Mouse (Mus musculus): ENCODE results near the gene Dbndd1. TPM values are rescaled to one million over a fixed set of nuclear protein-coding genes. Genes with fewer than 3 reads are reported as not detected.
"Not testable (repeated sequence)": the region's sequence is repeated elsewhere in the genome, so short reads cannot be mapped to it uniquely, and the experiment has no call there.

The Dbndd1 gene
- total RNA-seq (2021), result 10 to 100 TPM in 1 of 2 experiments, 1 to 10 TPM in 1; 9.9 to 13.8 TPM
- long read RNA-seq, experiment 1, transcript Dbndd1-201 (4 exons, 1,677 nt), result major isoform, 14 of 18 reads
- long read RNA-seq, experiment 1, partial matches to known transcripts, result 0 of 18 reads
- long read RNA-seq, experiment 1, other reads (novel, unspliced or antisense), result 4 of 18 reads
- long read RNA-seq, experiment 2, transcript Dbndd1-201 (4 exons, 1,677 nt), result major isoform, 17 of 19 reads
- long read RNA-seq, experiment 2, partial matches to known transcripts, result 0 of 19 reads
- long read RNA-seq, experiment 2, other reads (novel, unspliced or antisense), result 1 of 19 reads

DNA sequence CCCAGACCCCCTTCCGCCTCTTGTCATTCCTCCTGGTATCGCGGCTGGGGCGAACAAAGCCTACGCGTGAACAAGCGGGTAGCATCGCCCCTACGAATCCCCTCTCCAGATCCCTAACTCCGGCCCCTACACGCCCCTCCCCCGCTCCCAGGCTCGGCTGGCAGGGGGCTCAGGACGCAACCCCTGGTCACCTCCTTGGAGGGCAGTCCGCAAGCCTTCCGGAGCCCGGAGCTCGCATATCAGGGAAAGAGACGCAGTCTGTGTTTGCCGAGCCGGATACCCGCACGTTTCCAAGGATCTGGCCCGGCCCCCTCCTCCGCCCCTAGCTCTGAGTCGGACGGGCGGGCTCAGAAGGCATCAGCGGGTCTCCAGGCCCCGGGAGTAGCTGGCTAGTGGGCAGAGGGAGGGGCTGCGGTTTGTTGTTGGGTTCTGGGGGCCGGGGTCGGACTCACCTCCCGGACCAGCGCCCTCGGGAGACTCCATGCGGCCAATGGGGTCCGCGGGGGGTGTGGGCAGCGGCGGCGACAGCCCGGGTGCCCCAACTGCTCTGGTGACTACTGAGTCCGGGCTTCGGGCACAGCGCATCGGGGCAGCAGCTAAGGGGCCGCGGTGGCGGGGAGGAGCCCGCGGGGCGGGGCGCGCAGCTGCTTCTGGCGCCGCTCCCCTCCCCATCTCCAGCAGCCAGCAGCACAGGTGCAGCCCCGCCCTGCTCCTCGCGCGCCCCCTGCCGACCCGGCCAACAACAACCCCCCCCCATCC is at the start of gene Dbndd1:
Gene Dbndd1 (minus strand): TSS at position 683 of the 759 bp plus-strand sequence.
- DNase-seq (ENCODE audit: low spot score in 2 of 2), result peak; percentile 40 to 52

DNA sequence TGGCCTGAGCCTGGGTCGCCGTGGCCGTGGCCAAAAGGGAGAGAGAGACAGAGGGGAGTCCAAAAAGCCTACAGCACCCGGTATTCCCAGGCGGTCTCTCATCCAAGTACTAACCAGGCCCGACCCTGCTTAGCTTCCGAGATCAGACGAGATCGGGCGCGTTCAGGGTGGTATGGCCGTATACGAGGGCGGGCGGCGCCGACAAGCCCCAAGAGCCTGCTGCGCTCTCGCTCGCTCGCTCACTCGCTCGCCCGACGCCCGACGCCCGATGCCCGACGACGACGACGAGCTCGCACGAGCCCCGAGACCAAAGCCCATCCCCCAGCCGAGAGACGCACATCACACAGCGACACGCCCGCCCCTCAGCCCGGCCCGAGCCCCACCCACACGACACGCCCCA is 49.0 kb upstream of the Dbndd1 start:
- not testable (repeated sequence) for DNase-seq (ENCODE audit: low spot score in 2 of 2)

DNA sequence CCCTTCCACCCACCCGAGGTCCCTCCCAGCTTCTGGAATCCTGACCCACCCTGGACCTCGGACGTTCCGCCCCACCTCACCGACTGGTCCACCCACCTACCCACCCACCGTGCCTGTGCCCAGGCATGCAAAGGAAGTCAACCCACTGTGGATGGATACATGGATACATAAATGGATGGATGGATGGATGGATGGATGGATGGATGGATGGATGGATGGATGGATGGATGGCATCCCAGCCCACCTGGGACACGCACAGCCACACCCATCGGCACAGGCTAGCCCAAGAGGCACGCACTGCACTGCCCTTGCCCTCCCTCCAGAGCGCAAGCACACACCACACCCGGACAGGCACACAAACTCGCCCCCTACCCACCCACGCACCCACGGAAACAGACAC is 22.4 kb upstream of the Dbndd1 start:
- not testable (repeated sequence) for DNase-seq (ENCODE audit: low spot score in 2 of 2)

DNA sequence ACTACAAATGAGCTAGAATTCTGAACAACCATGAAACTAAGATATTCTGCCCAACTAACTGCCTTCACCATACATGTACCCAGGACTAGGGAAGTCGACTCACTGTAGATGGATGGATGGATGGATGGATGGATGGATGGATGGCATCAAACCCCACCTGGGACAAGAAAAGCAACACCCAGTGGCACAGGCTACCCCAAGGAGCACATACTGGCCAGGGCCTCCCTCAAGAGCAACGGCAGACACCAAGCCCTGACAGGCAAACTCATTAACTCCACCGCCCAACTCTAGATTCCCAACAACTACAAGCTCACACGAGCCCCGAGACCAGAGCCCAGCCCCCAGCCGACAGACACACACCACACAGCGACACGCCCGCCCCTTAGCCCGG is 21.7 kb upstream of the Dbndd1 start:
- no peak for DNase-seq (ENCODE audit: low spot score in 2 of 2)

DNA sequence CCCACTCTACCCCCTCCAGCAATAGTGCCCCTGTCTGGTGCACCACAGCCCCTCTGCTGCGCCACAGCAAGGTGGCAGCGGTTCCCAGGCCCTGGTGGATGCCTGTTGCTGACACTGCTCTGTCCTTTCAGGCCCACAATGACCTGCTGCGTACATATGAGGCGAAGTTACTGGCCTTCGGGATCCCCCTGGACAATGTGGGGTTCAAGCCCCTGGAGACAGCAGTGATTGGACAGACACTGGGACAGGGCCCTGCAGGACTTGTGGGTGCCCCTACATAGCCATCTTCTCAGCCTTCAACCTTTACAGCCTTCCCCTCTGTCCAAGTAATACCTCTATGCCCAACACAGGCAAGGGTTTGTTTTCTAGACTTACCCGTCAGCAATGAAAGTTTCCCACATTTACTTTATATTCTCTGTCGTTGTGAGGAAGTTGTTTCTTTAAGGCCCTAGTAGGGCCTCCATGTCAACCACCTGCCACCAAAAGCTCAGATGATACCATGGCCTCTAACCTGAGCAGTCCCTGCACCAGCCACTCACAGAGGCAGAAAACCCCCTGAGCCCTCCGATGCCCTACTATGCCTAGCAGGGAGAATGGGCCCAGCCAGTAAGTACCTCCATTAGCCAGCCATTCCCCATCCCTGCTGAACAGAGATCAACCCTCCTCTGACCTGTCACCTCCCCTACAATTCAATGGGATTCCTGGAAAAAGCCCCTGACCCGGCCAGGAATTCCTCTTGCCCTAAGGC is 21.2 kb upstream of the Dbndd1 start:
- DNase-seq (ENCODE audit: low spot score in 2 of 2), result no peak

DNA sequence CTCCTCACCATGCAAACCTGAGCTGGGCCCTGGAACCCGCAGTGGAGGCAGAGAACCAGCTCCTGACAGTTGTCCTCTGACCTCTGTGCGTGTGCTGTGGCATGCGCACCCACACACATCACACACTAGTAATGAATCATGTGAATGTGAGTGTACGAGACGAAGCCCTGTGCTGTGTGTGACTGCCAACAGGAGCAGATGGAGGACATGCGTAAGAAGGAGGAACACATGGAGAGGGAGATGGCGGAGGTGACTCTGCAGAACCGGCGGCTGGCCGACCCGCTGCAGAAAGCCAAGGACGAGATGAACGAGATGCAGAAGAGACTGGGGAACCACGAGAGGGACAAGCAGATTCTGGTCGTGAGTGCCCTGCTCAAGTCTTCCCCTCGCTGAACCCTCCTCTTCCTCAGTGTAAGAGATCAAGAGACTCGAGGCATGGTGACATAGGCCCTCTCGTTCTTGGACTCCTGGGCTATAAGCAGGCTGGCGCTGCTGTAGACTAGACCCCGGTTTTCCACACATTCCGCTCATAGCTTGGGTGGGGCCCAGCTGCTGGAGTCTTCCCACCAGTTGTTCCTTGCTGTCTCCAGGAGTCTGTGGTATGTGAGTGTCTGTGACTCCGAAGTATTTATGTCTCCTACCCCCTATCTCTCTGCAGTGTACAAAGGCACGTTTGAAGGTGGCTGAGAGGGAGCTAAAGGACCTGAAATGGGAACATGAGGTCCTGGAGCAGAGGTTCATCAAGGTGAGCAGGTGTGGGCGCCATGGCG is 12.6 kb upstream of the Dbndd1 start:
- peak; percentile 23 to 44 for DNase-seq (ENCODE audit: low spot score in 2 of 2)

DNA sequence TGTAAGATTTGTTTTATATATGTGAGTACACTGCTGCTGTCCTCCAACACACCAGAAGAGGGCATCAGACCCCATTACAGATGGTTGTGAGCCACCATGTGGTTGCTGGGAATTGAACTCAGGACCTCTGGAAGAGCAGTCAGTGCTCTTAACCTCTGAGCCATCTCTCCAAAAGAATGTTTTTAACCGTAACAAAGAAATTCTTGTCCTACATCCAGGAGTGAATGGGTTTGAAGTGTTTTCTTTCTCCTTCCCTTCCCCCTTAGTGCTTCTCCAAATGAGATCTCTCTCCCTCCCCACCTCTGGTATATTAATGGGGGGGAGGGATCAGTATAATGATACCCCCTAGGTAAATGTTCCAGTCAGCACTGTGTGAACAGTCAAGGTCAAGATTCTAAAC is 4.8 kb upstream of the Dbndd1 start:
- not testable (repeated sequence) for DNase-seq (ENCODE audit: low spot score in 2 of 2)

DNA sequence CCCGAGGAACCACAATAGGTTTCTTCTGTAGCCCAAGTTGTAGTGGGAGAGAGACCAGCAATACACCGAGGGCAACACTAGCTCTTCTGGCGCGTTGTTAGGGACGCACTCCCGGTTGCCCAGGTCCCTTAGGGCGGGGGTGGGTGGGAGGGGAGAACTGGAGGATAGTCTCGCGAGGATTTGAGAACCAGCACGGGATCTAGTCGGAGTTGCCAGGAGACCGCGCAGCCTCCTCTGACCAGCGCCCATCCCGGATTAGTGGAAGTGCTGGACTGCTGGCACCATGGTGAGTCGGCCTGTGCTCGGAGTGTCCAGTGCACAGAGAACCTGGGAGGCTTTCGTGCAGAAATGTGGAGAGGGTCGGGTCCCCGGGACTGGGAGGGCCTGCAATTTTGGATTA is 3.4 kb upstream of the Dbndd1 start, which contains the start of gene Gas8:
Gene Gas8 (plus strand): TSS at position 168 of the 400 bp plus-strand sequence.
- peak; percentile 86 to 93 for DNase-seq (ENCODE audit: low spot score in 2 of 2)

DNA sequence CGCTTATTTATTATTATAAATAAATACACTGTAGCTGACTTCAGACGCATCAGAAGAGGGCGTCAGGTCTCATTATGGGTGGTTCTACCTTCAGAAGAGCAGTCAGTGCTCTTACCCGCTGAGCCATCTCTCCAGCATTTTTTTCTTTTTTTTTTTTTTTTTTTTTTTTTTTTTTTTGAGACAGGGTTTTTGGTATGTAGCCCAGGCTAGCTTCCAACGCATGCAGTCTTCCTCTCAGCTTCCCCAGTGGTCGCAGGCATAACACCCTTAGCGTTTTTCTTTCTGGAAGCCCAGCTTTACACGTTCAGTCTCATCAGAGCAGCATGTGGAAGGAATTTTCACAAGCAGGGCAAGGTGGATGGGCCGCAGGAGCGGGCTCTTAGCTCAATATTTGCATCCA is 2.9 kb upstream of the Dbndd1 start:
- DNase-seq (ENCODE audit: low spot score in 2 of 2), result no peak

DNA sequence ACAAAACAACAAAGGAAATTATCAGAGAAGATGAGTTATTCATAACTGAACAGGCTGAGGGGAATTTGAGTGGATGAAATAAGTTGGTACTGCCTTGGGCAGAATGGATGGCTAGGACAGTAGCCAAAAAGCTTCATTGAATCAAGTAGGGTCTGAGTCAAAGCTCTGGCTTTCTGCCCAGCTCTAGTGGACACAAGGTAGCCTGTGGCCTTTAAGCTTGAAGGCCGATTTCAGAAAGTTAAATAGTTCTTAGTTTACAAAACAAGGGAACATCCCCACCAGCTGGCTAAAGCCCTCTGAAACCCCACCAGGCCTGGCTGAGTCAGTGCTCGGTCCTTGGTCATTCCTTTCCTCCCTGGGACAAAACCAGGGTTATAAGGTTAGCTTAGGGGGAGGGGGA is 1.3 kb upstream of the Dbndd1 start:
- DNase-seq (ENCODE audit: low spot score in 2 of 2), result no peak

DNA sequence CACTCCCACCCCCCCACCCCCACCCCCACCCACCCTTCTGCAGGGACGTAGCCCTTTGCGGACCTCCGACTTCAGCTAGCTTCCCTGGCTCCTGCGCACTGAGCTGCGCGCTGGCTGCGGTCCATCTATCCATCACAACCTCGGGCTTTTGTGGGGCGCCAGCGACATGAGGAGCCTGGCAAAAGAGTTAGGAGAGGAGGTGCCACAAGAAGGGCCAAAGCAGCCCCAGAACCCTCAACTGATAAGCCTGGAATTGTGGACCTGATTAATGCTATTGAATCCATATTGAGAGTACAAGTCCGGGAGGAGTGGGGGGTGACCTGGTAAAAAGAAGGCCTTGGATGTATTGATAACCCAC is 256 bp upstream of the Dbndd1 start:
- no peak for DNase-seq (ENCODE audit: low spot score in 2 of 2)

DNA sequence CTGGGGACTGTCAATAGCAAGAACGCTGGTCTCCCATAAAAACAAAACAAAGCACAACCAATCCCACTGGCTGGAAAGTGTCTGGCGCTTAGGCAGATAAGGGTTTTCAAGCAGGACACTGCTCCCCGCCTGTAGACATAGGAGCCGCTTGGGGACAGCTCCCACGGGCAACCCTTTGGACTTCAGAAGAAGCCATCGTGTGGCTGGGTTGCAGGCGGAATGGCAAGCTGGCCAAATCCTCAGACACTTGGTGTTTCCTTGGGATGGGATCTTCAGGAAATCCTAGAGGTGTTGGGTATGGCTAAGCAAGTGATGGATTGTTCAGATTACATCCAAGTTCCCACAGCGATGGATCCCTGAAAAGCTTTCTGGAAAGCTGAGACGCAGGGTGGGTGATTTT is 1.1 kb downstream of the Dbndd1 start:
- DNase-seq (ENCODE audit: low spot score in 2 of 2), result no peak

DNA sequence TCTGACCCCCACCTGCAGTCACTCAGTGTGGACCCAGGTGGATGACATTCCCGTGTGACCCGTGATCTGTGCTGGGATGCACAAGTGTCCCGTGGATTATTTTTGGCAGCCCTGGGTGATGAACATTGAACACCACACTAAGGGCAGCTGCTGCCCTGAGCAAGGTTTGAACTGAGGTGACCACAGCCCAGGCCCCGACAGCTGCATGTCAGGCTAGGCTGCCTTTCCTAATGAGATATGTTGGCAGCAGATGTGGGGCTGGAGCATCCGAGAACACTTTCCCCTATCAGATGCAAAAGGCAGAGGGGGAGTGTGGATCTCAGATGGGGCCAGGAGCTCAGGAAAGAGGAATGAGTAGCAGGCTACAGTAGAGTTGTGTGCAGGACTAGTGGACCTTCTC is 4.4 kb downstream of the Dbndd1 start:
- no peak for DNase-seq (ENCODE audit: low spot score in 2 of 2)

DNA sequence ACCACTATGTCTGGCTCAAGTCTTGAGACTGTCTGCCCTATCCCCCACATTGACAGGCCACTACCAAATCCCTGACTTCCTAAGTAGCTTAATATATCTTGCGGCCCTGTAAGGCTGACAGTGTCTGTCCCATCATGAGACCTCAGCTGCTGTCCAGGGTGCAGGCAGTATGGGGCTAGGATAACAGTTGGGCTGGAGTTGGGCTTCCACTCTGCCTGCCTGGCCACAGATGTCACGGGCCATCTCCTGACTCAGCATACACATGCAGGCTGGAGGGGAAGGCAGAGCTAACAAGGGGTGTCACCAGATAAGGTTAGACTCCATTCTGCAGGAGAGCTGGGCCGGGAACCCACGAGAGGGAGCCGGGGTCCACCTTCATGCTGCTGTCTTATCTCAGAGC is 8.1 kb downstream of the Dbndd1 start:
- no peak for DNase-seq (ENCODE audit: low spot score in 2 of 2)

DNA sequence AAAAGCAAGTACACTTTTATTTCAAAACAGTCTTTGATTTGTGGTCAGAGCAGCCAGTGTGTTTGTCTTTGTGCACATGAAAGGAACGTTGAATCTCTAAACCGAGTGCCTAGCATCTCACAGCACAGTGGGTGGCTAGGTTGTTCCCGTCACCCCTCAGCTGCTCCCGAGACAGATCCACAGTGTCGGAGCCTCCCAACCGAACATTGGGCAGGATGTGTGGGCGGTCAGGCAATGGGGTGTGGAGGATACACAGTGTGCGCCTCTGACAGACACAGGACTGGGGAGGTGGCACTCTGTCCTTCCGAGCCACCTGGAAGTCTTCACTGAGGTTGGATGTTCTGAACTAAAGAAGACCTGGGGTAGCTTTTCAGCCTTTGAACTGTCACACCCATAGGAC is 9.6 kb downstream of the Dbndd1 start:
- DNase-seq (ENCODE audit: low spot score in 2 of 2), result no peak

DNA sequence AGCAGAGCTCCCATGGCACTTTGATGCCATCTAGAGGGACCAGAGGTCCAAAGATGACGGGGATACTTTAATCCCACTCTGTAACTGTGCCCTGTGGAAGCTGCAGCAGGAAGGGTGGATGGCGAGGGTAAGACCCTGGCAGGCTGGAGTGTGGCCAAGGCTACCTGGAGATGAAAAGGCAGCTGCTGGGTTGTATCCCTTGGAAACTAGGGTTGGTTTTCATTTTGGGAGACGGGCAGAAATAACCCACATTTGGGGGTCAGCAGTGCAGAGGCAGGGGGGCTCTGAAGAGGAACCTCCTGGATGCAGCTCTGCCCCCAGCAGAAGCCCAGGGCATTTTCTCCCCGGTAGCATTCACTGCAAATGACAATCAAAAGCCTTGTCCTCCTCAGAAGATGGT is 10.0 kb downstream of the Dbndd1 start:
- no peak for DNase-seq (ENCODE audit: low spot score in 2 of 2)

DNA sequence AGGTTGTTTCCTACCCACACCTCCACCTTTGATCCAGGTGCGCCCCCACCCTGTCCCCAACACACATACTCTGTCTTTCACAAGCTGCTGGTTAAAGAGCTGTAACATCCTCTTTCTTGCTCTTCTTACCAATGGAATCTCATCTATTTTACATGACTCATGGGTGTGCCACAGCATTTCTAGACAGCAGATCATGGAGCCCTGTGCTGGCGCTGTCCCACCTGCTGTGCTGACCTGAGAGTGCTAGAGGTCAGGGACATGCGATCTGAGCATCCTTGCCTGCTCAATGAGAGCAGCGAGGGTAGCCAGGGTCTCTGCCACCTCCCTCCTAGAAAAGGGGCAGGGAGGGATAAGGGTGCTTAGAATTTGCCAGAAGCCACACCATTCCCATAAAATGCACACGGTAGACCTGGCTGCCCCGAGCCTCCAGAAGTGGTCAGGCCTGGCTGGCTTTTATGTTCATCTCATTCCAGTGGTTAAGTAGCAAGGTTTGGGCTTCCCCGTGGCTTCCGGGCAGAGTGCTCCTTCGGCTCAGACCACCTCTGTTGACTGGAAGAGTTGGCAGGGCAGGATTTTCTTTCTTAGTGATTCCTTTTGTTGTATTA is 10.6 kb downstream of the Dbndd1 start:
- DNase-seq (ENCODE audit: low spot score in 2 of 2), result no peak

DNA sequence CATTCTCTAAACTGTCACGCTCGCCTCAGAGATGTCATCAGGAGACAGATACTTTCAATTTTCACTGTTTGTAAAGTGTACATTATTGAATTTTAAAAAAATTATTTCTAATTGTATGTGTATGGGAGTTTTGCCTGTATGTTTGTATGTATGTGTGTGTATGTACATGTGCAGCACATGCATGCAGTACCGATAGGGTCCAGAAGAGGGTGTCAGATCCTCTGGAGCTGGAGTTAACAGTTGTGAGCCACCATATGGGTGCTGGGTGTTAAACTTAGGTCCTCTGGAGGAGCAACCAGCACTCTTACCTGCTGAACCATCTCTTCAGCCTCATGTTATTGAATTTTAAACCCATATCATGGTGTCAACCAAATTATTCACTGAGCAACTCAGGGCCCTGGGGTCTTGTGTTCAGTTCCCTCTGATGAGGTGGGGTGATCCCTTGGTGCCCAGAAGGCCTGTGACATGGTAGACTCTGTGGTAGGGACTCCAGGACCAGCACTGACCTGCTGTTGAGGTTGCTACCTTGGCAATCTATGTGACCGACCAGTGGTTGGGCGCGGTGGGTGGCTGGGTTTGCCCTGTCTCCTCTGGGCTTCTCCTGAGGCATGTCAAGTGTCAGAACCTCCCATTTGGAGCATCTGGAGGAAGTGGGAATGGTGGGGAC is 11.3 kb downstream of the Dbndd1 start:
- DNase-seq (ENCODE audit: low spot score in 2 of 2), result no peak

DNA sequence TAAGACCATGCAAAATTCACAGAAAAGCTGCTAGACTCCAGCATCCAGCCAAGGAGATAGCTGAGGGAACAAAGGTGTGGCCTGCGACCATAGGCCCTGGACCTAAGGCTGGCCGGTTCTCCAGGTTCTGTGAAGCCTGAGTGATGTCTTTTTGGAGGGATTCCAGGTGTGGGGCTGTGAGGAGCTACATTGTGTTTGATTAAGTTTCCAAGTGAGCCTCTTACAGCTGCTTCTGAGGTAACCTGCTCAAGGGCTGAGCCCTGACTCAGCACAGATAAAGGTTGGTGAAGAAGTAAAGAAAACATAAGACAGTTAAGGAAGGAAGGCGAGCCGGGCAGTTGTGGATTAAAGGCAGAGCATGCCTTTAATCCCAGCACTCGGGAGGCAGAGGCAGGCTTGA is 13.1 kb downstream of the Dbndd1 start:
- no peak for DNase-seq (ENCODE audit: low spot score in 2 of 2)

DNA sequence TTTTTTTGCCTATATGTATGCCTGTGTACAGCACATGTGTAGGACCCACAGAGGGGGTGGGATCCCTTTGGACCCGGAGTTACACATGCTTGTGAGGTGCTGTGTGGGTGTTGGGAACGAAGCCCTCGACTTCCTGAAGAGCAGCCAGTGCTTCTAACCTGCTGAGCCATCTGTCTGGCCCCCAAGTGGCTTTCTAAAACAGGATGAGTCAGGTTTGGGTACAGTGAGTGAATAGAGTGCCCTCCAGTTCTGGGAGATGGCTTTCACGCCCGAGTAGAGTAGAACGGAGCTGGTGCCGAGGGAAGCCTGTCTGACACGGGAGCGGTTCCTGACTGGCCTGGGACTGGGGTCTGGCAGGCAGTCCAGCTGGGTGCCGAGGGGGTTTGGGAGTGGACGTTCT is 15.7 kb downstream of the Dbndd1 start:
- no peak for DNase-seq (ENCODE audit: low spot score in 2 of 2)
